Mouse (Mus musculus): ENCODE data around the gene Ap4b1. TPM values are rescaled to one million over a fixed set of nuclear protein-coding genes. Genes with fewer than 3 reads are reported as not detected.
A peak's percentile ranks its signal among the peaks of the same experiment; 100 is the strongest.
"Not testable (repeated sequence)": the region's sequence is repeated elsewhere in the genome, so short reads cannot be mapped to it uniquely, and the experiment has no call there.

The Ap4b1 gene
- 10 to 100 TPM; 15.2 to 16.1 TPM for total RNA-seq (2021)
- long read RNA-seq, experiment 1, transcript Ap4b1-201 (10 exons, 2,799 nt) = major isoform, 10 of 12 reads
- long read RNA-seq, experiment 1, partial matches to known transcripts = 1 of 12 reads
- long read RNA-seq, experiment 1, other reads (novel, unspliced or antisense) = 1 of 12 reads
- long read RNA-seq, experiment 2, partial matches to known transcripts = 0 of 6 reads
- long read RNA-seq, experiment 2, other reads (novel, unspliced or antisense) = 2 of 6 reads

DNA sequence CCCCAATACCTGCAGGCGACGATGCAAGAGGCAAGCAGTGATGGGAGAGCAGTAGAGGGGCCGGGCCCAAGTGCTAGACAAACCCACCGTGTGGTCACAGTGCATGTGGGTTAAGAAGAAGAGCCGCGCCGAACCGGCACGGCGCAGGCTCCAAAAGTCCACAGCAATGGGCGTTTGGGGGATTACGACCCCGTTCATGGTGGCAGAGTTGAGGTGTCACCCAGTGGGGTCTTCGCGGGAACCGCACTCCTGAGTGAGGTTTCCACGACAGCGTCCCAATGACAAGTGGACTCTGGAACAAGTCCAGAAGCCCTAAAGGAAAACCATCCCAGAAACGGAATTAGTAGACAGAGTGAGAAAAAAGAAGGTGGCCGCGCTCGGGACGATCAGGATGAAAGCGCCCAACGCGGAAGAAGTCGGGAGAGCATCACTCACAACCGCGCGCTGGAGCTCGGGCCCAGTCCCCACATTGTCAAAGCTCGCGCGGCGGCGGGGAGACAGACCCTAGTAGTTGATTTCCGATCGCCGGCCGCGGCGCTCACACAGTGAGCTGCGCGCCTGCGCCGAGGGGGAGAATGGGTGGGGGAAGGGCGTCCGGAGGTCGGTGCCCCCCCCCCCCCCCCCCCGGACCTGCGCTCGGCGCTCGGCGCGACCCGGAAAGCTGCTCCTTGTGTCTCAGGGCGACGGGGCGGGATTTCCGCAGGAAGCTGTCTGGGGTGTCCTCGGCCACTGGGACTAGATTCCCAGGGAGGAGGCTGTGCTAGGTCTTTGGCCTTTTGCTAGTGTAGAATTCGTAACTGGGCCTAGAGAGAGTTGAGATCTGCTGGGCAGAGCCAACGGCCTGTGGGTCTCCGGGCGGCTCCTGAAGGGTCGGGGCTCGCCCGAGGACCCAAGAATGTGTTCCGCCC lies at the start of gene Ap4b1, which contains the start of the genes Dclre1b and Gm43064:
Ap4b1 (plus strand) TSS at position 630 of the 908 bp plus-strand sequence.
Dclre1b (minus strand) TSS at position 554 of the 908 bp plus-strand sequence.
Gm43064 (plus strand) TSS at position 683 of the 908 bp plus-strand sequence.
- DNase-seq = peak; percentile 93 to 95

GRCm38 (mm10) chr3:103766789-103767188 lies 42.5 kb upstream of the Ap4b1 start:
- DNase-seq = no peak

- peak; percentile 86 to 92 for DNase-seq
Observed at GRCm38 (mm10) chr3:103771531-103772130, 37.7 kb upstream of the Ap4b1 start.

DNA sequence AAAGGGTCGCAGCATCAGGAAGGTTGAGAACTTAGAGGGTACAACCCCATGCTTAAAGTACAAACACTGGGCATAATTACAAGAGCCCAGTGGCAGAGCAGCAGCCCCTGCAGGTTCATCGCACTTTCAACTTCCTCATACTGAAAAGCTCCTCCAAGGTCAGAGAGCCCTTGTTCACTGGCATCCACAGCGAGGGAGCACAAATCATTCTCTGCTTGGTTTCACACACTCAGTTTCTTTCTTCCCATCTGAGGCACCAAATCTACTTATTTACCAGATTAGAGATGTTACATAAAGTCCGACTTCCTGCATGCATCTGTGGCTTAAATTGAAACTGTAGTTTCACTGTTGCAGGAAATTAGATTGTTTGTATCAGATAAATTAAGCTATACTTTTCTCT lies 36.5 kb upstream of the Ap4b1 start:
- peak; percentile 41 to 45 for DNase-seq

DNA sequence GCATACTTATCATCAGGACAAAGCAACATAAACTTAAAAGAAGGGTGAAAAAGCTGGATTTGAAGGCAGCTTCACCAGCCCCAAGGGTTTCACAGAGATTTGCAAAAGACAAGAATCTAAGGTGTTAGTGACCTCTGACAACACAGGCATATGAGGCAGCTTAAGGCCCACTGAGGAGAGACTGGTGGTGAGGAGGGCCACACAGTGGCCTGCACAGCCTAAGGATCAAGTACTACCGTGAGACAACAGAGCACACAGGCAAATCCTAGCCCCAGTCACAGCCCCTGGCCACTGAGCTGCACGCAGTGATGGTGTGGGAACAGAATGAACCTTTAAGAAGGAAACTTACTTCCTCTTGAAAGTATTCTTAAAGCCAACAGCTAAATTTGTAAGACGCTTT lies 35.8 kb upstream of the Ap4b1 start:
- no peak for DNase-seq

- DNase-seq = no peak
Observed at GRCm38 (mm10) chr3:103774009-103774408, 35.3 kb upstream of the Ap4b1 start.

- DNase-seq = no peak
Observed at GRCm38 (mm10) chr3:103777940-103778339, 31.4 kb upstream of the Ap4b1 start.

GRCm38 (mm10) chr3:103778660-103779059 lies 30.7 kb upstream of the Ap4b1 start:
- no peak for DNase-seq

GRCm38 (mm10) chr3:103779183-103779582 lies 30.1 kb upstream of the Ap4b1 start:
- DNase-seq = no peak

- no peak for DNase-seq
Observed at GRCm38 (mm10) chr3:103780271-103780670, 29.0 kb upstream of the Ap4b1 start.

DNA sequence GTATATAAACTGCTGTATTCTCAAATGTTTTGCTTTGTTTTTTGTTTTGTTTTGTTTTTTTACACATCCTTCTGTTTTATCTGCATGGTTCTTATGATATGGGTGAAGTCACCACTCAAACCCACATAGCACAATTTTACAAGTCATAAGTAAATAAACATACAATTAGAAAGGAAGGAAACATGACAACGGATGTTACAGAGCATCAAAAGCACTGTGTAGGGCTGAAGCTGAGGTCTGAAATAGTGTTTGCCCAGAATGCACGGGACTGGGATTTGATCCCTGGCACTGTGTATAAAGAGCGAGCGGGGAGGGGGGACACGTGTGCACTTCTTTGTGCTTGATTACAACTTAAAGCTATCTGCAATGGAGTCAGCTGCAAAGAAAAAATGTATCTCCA lies 28.5 kb upstream of the Ap4b1 start:
- no peak for DNase-seq

GRCm38 (mm10) chr3:103782844-103783609 lies 26.3 kb upstream of the Ap4b1 start:
- DNase-seq = no peak

GRCm38 (mm10) chr3:103787225-103787624 lies 22.1 kb upstream of the Ap4b1 start:
- peak in 1 of 2 experiments; percentile 46 for DNase-seq

DNA sequence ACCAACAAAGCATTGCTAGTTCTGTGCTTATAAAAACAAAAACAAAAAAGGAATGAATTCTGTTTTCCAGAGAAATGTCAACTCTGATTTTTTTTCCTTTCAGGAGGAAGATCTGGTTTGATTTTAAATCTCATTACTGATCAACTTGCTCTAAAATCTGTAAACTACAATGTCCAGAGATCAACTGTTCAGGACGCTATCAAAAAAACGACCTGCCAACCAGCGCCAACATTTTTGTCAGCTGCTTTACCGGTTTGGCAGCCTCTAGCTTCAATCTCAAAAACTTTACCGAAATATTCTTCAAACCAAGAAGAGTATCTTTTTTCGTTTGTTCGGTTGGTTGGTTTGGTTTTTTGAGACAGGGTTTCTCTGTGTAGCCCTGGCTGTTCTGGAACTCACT lies 20.2 kb upstream of the Ap4b1 start:
- no peak for DNase-seq

DNA sequence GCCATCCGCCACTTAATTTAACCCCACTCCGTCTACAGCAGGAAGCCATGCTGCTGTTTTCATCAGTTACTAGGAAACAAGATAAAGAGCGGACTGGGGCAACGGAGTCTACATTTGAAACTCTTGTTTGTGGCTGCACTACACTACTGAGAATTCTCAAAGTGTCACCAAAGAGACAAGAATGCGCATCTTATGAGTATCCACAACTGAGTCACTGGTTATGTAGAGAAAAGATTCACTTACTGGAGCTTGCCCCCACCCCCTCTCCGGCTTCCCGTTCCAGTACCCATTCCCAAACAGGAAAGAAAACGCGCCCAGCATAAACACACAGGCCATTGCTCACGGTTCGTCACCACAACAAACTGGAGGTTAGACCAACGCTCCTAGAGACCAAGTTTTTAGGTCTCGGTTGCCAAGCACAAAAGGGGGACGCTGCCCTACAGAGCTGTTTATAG lies 19.4 kb upstream of the Ap4b1 start:
- DNase-seq = peak in 1 of 2 experiments; percentile 77

GRCm38 (mm10) chr3:103790346-103791145 lies 18.8 kb upstream of the Ap4b1 start:
- peak in 1 of 2 experiments; percentile 73 for DNase-seq

DNA sequence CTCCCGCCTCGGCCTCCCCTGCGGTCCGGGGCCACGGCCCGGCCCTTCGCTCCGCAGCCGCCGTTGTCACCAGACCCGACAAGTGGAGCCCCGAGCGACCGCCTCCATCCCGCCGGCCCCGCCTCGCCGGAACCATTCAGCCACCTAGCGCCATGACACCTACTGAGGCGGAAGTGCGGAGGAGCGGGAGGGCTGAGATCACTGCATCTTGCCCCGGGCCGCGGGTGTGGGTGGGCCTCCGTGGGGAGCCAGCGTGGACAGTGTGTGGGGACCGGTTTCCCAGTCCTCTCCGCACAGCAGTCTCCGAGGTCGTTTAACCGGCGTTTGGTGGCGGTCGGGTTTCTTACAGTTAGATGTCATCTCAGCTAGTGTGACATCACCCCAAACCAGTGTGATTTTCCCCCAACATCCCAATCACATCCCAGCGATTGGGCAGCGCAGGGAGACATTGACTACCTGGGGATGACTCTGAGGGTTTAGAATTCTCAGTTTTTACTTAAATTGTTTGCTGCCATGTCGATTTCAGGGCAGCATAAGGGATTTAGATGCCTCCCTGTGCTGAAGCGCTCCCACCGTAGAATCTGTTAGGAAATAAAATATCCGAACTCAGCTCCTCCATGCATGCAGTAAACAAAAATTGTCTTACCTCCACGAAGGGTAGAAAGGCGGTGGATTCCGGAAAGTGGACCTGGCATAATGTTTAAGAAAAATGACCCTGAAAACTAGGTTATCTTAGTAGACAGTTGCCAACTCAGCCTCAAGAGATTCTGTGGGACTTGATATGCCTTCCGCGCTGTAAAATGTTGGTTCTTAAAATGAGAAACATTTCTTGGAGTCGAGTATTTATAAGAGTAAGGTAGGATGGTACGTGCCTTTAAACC lies 17.9 kb upstream of the Ap4b1 start, which contains the start of gene Hipk1:
Hipk1 (minus strand) TSS at position 334 of the 881 bp plus-strand sequence.
- peak; percentile 95 to 97 for DNase-seq

GRCm38 (mm10) chr3:103792111-103792406 lies 17.3 kb upstream of the Ap4b1 start:
- DNase-seq = not testable (repeated sequence)

DNA sequence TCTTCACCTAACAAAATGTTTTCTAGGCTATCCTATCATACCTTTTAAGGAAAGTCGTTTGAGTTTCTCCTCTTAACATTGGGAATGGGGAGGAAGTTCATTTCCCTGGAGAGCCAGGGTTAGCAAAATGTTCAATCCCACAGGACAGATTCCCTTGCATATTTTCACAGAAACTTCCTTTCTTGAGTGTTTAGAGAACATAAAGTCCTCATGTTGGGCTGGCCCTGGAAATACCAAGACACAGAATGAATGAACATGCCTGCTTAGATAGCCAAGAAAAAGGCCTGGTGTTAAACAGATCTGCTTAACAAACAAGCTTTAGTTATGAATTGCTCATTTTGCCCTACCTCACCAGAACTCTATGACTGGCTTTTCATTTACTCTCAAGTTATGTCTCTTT lies 16.8 kb upstream of the Ap4b1 start:
- peak in 1 of 2 experiments; percentile 76 for DNase-seq

DNA sequence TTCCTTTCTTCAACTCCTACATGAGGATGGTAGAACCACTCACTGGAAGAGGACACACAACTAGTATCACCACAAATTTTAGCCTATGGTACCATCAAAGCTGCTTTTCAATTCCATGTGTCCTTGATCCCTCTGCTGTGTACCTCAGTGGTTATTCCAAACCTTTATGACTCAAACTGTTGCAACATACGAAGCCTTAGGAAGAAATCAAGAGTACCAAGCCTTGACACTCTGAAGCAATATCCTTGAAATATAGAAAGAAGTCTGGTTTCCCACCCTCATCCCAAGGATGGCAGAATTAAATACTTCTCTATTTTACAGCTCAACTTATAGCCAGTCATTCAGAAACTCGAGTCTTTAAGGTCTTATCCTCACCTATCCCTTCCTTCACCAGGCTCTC lies 12.9 kb upstream of the Ap4b1 start:
- DNase-seq = no peak

All from heart, adult 18-20 months (tissue).